Mouse (Mus musculus) central nervous system, embryonic 14 days (tissue): ENCODE results near the gene Ppcs. TPM values are rescaled to one million over a fixed set of nuclear protein-coding genes. Genes with fewer than 3 reads are reported as not detected.

Experiments used
- polyA plus RNA-seq: library from polyadenylated mRNA; depleted of rRNA; stranded (reverse); fragments of >200 nt; gene quantifications from 2 replicates; pipeline ENCODE4 v1.2.3, GENCODE M21; 2012; rRNA removed

Ppcs gene
- 10.9 and 12.3 TPM in 2 replicates for polyA plus RNA-seq

DNA sequence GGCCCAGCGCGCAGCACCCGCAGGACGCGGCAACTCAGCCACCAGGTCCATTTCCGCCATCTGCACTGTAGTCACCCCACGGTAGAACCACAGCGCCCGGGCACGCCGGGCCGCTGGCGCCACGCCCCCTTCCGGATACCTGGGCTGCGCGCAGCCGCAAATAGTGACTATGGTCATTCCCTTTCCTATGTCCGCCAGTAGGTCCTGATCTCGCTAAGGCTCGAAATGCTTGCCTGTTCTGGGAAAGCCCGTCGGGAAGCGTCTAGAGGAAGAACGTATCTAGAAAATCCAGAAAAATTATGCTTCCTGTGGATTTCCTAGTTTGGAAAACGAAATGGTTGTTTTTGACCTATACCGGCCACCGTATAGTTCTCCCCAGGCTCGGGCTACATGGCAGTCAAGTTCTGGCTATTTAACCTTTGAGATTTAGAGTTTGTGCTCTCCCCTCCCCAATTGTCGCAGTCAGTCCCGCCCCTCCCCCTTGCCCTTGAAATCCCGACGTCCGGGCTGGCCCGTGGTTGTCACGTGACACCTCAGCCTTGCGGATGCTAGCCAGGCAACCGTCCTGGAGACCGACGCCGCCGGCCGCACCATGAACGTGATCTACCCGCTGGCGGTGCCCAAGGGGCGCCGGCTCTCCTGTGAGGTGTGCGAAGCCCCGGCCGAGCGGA is at the start of gene Ppcs, which contains the start of gene Zmynd12:
TSS of gene Ppcs (minus strand) at position 127 of the 671 bp plus-strand sequence.
TSS of gene Zmynd12 (plus strand) at position 521 of the 671 bp plus-strand sequence.

DNA sequence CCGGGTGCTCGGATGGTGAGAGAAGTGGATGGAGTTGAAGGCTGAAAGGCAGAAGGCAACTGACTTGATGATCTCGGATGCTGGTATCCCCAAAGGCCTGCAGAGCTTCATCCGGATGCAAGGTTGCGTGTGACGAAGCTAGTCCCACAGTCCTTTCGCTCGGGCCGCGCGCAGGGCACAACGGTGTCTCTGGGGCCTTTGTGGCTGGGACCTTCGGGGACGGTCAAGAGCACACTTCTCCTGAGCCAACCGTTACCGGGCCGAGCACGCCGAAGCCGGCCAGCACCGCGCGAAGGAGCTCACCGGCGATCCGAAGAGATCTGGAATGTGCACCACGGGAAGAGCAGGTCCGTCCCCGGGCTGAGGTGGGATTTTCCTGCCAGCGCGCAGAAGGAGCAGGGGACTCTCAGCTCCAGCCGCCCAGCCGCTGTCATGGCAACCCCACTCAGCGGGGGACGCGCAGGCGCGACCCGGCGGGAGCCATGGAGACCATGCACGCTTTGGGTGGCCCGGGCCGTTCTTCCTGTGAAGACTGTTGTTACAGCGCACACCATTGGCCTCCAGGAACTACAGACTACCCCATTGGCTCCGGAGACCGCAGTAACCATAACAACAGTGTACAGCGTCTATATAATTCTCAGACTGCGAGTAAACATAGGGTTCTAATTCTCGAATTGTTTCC is 7.0 kb downstream of the Ppcs start, which contains the start of gene Ccdc30:
TSS of gene Ccdc30 (minus strand) at position 450 of the 682 bp plus-strand sequence.

Other genes starting within 250 kb of the Ppcs start
- 6.8 and 8.7 TPM in 2 replicates for gene Zfp691, start 248.2 kb downstream of the Ppcs start, polyA plus RNA-seq
- gene Ermap, start 232.4 kb downstream of the Ppcs start, polyA plus RNA-seq, result 0.85 and 1.5 TPM in 2 replicates
- gene Svbp, start 227.1 kb downstream of the Ppcs start, polyA plus RNA-seq, result 151 and 155 TPM in 2 replicates
- gene Tmem269, start 204.2 kb downstream of the Ppcs start, polyA plus RNA-seq, result 0.43 and 0.93 TPM in 2 replicates
- 12.0 and 16.6 TPM in 2 replicates for gene AU022252, start 189.7 kb downstream of the Ppcs start, polyA plus RNA-seq
- gene P3h1, start 189.5 kb downstream of the Ppcs start, polyA plus RNA-seq, result 28.5 and 56.8 TPM in 2 replicates
- gene Cldn19, start 167.0 kb downstream of the Ppcs start, polyA plus RNA-seq, result 0.98 and 1.4 TPM in 2 replicates
- gene Ybx1, start 127.8 kb downstream of the Ppcs start, polyA plus RNA-seq, result 750 and 835 TPM in 2 replicates
- gene Ppih, start 101.9 kb downstream of the Ppcs start, polyA plus RNA-seq, result 71.5 and 83.2 TPM in 2 replicates
- 9.8 and 10.3 TPM in 2 replicates for gene Ccdc30, start 6.9 kb downstream of the Ppcs start, polyA plus RNA-seq
- gene Zmynd12, start 394 bp upstream of the Ppcs start, polyA plus RNA-seq, result 0.33 and 0.34 TPM in 2 replicates
- 14.6 and 15.4 TPM in 2 replicates for gene Rimkla, start 70.2 kb upstream of the Ppcs start, polyA plus RNA-seq
- 33.8 and 35.5 TPM in 2 replicates for gene Foxj3, start 114.6 kb upstream of the Ppcs start, polyA plus RNA-seq
- gene Frg2f1, start 117.1 kb upstream of the Ppcs start, polyA plus RNA-seq, result 9.1 and 9.2 TPM in 2 replicates
- not detected in 2 replicates for gene Guca2a, start 215.3 kb upstream of the Ppcs start, polyA plus RNA-seq
- gene Guca2b, start 236.5 kb upstream of the Ppcs start, polyA plus RNA-seq, result 0.10 TPM in 1 of 2 replicates, not detected in the other